Mouse (Mus musculus): ENCODE data around the gene Ercc6l2.

The Ercc6l2 gene

GRCm38 (mm10) chr13:63814746-63815681 is at the start of gene Ercc6l2:
Gene Ercc6l2, plus strand, starts transcription at chr13:63815240.
- DNase-seq (ENCODE audit: low read depth, low spot score) = peak; percentile 99

- no peak for DNase-seq (ENCODE audit: low read depth, low spot score)
These were observed 49.0 kb upstream of the Ercc6l2 start for GRCm38 (mm10) chr13:63766065-63766464.

GRCm38 (mm10) chr13:63771009-63771408 is 44.0 kb upstream of the Ercc6l2 start:
- no peak for DNase-seq (ENCODE audit: low read depth, low spot score)

DNA sequence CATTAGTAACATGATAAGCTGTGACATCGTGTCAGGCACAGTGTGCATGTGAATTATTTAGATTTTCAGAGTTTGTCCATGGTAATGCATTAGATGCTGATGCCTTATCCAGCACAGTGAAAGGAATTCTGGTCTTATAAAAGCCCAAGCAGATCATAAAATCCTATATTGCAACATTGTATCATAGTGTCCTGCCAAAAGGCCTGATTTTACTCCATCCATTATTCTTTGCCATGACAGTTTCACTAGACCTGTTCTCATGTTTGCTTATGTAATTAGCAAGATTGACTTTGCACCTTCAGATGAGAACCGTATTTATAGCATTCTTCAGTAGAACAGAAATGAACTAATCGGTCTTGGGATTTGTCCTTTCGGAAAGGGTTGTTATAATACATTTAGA is 36.1 kb upstream of the Ercc6l2 start:
- DNase-seq (ENCODE audit: low read depth, low spot score) = no peak

DNA sequence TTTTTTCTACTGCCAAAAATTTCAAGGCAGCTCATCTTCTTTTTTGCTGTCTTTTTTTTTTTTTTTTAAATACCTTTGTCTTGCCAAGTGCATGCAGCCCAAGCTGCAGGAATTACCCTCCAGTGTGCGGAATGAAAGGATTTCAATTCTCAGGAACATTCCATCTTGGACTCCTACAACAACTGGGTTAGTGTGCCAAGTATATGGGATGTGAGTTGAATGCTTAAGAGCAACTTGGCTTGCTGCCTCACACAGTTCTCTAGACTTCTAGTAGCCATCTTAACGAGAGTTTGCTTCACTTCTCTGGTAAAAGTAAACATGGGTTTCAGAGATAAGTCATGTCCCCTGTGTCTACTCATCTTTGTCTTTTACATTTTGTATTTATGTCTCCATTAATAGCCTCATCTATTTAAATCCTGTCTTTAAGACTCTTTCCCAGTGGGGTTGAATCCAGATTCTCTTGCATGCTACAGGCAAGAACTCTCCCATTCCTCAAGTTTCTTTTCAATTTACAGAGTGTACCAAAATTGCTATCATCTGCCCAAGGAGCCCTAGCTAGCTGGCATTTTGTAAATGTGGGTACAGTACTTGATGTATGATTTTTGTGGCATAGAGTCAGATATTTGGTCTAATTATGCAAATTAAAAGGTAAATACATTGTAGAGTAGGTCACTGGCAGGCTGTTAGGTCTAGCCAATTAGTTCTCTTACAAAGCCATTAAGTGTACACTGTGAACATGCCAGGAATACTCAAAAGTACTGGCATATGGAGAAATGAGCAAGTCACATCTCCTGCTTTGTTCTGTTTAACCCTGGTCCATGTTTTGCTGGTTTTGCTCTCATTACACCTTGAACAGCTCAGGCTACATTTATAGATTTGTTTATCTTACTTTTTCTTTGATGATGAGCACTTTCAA is 35.4 kb upstream of the Ercc6l2 start:
- no peak for DNase-seq (ENCODE audit: low read depth, low spot score)

- peak; percentile 20 for DNase-seq (ENCODE audit: low read depth, low spot score)
These were observed 22.7 kb upstream of the Ercc6l2 start for GRCm38 (mm10) chr13:63792234-63792831.

- DNase-seq (ENCODE audit: low read depth, low spot score) = peak; percentile 31
These were observed 21.4 kb upstream of the Ercc6l2 start for GRCm38 (mm10) chr13:63793345-63794308.

- no peak for DNase-seq (ENCODE audit: low read depth, low spot score)
These were observed 16.4 kb upstream of the Ercc6l2 start for GRCm38 (mm10) chr13:63798677-63799076.

GRCm38 (mm10) chr13:63799940-63800339 is 15.1 kb upstream of the Ercc6l2 start:
- DNase-seq (ENCODE audit: low read depth, low spot score) = peak; percentile 31

GRCm38 (mm10) chr13:63801289-63801688 is 13.8 kb upstream of the Ercc6l2 start:
- no peak for DNase-seq (ENCODE audit: low read depth, low spot score)

GRCm38 (mm10) chr13:63807233-63807632 is 7.8 kb upstream of the Ercc6l2 start:
- no peak for DNase-seq (ENCODE audit: low read depth, low spot score)

DNA sequence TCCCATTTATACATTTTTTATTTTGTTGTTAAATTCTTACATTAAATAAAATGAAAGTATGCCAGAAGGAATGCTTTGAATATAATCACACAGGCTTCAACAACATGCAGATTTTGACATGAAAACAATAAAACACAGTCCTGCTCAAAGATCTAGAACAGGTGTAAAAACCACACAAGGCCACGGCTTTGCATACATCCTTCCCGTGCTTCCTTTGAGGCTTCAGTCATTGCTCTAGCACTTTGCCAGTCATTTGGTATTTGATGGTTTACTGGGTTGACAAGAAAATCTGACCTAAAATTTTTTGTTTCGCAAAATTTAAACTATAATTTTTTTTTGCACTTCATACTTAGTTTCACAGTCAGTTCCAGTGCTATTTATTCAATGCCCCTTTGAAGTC is 7.1 kb upstream of the Ercc6l2 start:
- DNase-seq (ENCODE audit: low read depth, low spot score) = peak; percentile 25

- no peak for DNase-seq (ENCODE audit: low read depth, low spot score)
These were observed 3.6 kb upstream of the Ercc6l2 start for GRCm38 (mm10) chr13:63811477-63811876.

GRCm38 (mm10) chr13:63815931-63816330 is 891 bp downstream of the Ercc6l2 start:
- peak; percentile 10 for DNase-seq (ENCODE audit: low read depth, low spot score)

GRCm38 (mm10) chr13:63845758-63846157 is 30.7 kb downstream of the Ercc6l2 start:
- peak; percentile 4 for DNase-seq (ENCODE audit: low read depth, low spot score)

DNA sequence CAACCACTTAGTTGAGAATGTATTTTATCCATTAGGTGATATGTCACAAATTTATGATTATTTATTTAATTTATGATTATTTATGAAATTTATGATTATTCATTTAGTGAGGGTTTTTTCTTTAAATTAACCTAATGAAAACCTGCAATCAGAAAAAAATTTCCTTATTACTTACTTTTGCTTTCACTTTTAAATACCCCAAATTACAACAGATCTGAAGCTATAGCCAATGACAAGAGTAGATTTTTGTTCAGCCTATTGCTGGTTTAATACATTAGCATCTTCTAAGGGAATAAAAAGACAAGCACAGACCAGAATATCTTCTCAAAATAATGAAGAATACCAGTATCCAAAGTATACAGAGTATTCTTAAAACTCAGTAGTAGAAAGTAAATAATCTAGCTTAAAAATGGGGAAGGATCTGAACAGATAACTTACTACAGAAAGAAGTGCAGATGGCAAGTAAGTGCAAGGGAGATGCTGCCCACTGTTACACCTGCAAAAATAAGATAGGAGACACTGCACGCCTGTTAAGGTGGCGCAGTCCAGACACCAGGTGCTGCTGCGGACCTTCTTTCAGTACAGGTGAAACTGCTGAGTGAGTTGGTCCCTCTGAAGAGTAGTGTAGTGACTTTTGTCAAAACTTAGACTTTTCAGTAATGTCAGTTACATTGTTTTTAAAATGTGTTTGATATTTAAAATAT is 35.4 kb downstream of the Ercc6l2 start:
- peak; percentile 8 for DNase-seq (ENCODE audit: low read depth, low spot score)

DNA sequence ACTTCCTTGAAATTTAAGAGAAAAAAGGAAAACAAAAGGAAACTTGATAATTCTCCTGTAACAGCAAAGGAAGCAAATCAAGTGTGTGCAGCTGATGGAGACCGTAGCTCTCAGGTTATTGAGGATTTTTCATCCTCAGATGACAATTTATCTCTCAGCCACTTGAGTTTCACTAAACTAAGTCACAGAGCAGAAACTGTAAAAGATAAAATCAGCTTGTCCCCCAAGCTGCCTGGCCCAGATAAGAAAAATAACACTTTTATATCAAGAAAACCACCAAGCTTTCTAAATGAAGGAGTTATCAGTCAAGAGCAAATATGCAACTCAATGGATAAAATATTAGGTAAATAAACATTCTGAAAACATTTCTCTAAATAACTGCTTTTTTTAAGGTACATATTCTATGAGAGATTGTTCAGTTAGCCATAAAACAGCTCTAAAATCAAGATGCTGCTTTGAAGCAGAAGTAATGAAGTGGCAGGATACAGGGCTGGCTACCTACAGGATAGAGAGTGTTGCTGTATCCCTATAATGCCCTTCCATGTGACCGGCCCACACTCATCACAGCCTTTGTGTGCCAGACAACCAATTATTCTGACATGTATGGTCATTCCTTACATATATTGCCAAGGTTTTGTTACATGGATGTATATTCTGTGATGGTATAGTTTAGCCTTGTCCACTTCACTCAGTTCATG is 57.7 kb downstream of the Ercc6l2 start:
- DNase-seq (ENCODE audit: low read depth, low spot score) = no peak

DNA sequence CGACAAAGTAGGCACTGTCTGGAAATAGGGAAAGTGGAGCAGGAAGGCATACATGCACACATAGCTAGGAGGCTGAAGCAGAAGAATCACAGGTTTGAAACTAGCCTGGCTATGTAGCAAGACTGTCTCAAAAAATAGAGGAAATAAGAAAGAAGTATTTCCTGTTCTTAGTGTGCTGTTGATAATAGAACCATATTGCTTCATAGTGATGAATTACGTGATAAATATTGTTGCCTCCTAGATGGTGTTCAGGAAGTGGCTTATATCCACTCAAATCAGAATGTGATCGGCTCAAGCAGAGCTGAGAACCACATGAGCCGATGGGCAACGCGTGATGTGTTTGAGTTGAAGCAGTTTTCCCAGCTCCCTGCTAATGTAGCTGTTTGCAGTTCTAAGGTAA is 62.1 kb downstream of the Ercc6l2 start:
- DNase-seq (ENCODE audit: low read depth, low spot score) = no peak

- no peak for DNase-seq (ENCODE audit: low read depth, low spot score)
These were observed 64.2 kb downstream of the Ercc6l2 start for GRCm38 (mm10) chr13:63879105-63879863.
